Mouse (Mus musculus) cerebellum, postnatal 10 days (tissue): ENCODE measurements at regions not wholly inside any gene's neighbourhood (a gene's known extent, or its start where the extent isn't known, plus 50 kb on each side); places are given as distances from the start of the nearest gene placed in this dataset.
"Not testable (repeated sequence)": the region's sequence is repeated elsewhere in the genome, so short reads cannot be mapped to it uniquely, and the experiment has no call there.

Experiments
- DNase-seq, 2 experiments: peaks; one replicate each; pipeline ENCODE4 v3.0.0; 2021; ENCODE audit warnings: mixed read lengths in 2 of 2

- DNase-seq = no peak
These were observed 532.8 kb downstream of the Tfec start for GRCm38 (mm10) chr6:16365450-16365849.

GRCm38 (mm10) chr6:16362057-16362456 is 536.2 kb downstream of the Tfec start:
- no peak for DNase-seq

DNA sequence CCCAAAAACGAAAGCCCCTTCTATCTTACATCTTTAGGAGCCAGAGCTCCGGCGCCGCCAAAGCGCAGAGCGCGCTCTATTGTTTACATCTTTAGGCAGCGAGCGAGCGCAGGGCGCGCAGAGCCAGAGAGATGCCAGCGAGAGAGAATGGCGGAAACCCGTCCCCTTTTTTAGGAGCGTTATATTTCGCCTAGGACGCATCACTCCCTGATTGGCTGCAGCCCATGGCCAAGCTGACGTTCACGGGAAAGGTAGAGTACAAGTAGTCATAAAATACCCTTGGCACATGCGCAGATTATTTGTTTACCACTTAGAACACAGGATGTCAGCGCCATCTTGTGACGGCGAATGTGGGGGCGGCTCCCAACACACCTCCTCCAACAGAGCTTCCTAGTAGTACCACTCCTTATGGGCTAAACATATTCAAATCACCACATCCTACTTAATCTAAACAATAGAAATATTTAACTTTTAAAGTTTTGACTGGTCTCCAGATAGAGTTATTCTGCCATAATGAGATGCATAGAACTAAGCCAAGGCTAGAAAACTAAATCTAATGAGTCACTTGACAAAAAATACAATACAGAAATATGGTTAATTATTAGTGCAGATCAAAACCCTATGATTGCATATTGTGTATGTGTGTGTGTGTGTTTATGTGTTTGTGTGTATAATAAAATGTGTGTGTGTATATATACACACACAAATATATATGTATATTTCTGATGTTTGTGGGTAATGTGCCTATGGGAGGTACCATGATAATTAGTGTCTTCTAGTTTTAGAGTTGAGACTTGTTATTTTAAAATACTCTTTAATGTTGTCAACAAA is 538.1 kb downstream of the Tfec start:
- DNase-seq = not testable (repeated sequence)

DNA sequence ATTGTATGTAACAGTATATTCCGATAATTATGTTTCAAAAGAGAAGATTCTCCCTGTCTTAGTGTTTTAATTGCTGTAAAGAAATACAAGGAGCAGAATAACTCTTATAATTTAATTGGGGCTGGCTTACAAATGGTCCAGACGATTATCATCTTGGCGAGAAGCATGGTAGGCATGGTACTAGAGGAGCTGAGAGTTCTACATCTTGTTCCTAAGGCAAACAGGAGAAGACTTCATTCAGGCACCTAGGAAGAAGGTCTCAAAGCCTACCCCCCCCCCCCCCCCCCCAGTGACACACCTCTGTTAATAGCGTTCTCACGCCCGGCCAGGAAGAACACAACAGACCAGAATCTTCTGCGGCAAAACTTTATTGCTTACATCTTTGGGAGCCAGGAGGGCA is 538.8 kb downstream of the Tfec start:
- DNase-seq = no peak

DNA sequence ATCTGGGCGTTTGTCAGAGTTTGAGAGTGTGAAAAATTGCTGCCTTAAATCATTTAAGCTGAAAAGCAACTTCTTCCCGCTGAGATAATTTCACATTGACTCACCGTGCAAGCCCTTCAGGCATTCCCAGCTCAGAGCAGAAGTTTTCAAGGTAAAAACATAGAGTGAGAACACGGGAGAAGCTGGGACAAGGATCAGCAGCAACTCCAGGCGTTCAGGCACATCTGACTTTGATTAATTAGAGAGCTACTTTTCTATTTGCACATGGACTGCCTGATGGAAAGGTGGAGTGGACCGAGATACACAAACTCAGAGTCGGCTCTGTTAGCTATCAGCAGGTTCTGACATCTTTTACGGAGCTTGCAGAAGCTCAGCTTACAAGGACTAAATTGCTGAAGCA is 564.6 kb downstream of the Tfec start:
- DNase-seq = no peak

DNA sequence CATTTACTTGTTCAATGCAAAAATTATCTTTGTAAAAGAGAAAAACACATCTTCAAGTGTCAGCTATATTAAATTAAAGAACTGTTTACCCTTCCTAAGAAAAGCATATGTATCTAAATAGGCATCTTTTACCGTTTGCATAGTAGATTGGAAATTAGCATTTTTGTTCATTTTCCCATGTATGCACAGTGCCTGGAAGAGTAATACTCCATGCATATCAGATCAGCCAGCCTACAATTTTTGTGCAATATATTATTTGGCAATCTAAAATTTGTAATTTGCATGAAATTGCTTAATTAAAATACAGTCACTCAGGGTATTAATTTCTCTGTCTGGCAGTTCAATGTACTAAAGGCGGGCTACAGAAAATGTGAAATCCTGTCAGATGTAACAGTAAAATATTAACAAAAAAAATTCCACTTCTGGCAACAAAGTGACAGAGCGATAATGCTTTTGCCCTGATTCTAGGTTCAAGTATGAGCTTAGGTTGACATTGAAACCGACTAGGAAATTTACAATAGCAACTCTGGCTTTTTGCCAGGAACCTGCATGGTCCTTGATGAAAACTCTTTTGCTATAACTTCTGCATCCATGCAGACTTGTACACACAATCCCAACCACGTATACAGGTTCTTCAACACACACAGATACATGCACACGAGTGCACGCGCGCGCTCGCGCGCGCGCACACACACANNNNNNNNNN is 583.8 kb downstream of the Tfec start:
- peak; percentile 6 to 22 for DNase-seq

DNA sequence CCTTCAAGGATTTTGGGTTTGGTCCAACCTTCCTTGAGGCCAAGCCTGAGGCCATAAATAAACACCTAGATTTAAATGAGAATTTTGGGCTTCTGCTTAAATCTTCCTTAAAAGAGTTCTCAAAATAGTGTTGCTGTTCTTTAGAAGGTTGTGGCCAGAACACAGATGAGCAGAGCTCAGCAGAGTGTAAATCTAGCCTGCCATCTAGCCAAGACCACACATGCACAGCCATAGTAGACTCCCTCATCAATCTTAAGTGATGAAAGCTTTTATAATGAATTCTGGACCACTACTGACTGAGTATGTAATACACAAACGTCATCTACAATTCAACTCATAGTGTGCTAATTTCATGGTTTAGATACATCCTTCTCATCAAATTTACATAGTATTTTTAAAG is 585.3 kb downstream of the Tfec start:
- DNase-seq = no peak

- no peak for DNase-seq
These were observed 563.0 kb downstream of the Mdfic start for GRCm38 (mm10) chr6:16283328-16284072.

GRCm38 (mm10) chr6:16281938-16282337 is 561.5 kb downstream of the Mdfic start:
- DNase-seq = no peak
